Mouse (Mus musculus) testis, adult 2 months (tissue): Measurements from ENCODE around the gene Tcte1. TPM values are rescaled to one million over a fixed set of nuclear protein-coding genes. Genes with fewer than 3 reads are reported as not detected.

Experiments used
- H3K27ac ChIP-seq: fragments of 200-500 bp; 2 replicates; pipeline ENCODE4 v1.5.1; 2012; ENCODE audit warnings: low read depth, low read length; ENCODE audit not compliant: control insufficient read depth, insufficient read depth
- H3K27me3 ChIP-seq: fragments of 200-500 bp; 2 replicates; pipeline ENCODE4 v1.6.1; 2012; ENCODE audit warnings: mild to moderate bottlenecking, low read length, moderate library complexity; ENCODE audit not compliant: control insufficient read depth, insufficient read depth
- H3K36me3 ChIP-seq: fragments of 200-500 bp; 2 replicates; pipeline ENCODE4 v1.6.1; 2012; ENCODE audit warnings: mild to moderate bottlenecking, low read length; ENCODE audit not compliant: control insufficient read depth, insufficient read depth
- H3K4me1 ChIP-seq: fragments of 200-500 bp; 2 replicates; pipeline ENCODE4 v1.6.1; 2012; ENCODE audit warnings: low read length; ENCODE audit not compliant: control insufficient read depth, insufficient read depth
- H3K4me3 ChIP-seq: fragments of 200-500 bp; 2 replicates; pipeline ENCODE4 v1.5.1; 2012; ENCODE audit warnings: low read depth, mild to moderate bottlenecking, low read length, moderate library complexity, mixed read lengths; ENCODE audit not compliant: control insufficient read depth
- CTCF ChIP-seq: fragments of 200-500 bp; IDR thresholded peaks from 2 replicates; pipeline ENCODE4 v1.5.1; 2012; ENCODE audit warnings: low read depth, mild to moderate bottlenecking, inconsistent platforms, low read length, moderate library complexity; ENCODE audit not compliant: control insufficient read depth, insufficient read depth, insufficient replicate concordance
- POLR2A ChIP-seq: fragments of 200-500 bp; IDR thresholded peaks from 2 replicates; pipeline ENCODE4 v1.6.1; 2012; ENCODE audit warnings: low read depth, mild to moderate bottlenecking, inconsistent platforms, low read length, moderate library complexity; ENCODE audit not compliant: control insufficient read depth
- polyA plus RNA-seq: library from polyadenylated mRNA; depleted of rRNA; stranded (reverse); fragments of >200 nt; gene quantifications from 2 replicates; pipeline ENCODE4 v1.2.3, GENCODE M21; 2012; rRNA removed

Tcte1 gene
- polyA plus RNA-seq = 261 and 281 TPM in 2 replicates

GRCm38 (mm10) chr17:45523263-45523662 is at the start of gene Tcte1:
Gene Tcte1 (plus strand): TSS chr17:45523434.
- Histone ChIP-seq H3K4me1 (peaks cover 34% of the 10 kb centered on the region), H3K36me3 (peaks cover 2% of the 10 kb centered on the region), H3K4me3 (peak within 1 kb of the TSS; percentile 95), H3K27me3 (no peaks in the 10 kb centered on the region), H3K27ac (peak within 1 kb of the TSS; percentile 90)
- TF ChIP-seq CTCF (no peak), POLR2A (peak; percentile 69)

DNA sequence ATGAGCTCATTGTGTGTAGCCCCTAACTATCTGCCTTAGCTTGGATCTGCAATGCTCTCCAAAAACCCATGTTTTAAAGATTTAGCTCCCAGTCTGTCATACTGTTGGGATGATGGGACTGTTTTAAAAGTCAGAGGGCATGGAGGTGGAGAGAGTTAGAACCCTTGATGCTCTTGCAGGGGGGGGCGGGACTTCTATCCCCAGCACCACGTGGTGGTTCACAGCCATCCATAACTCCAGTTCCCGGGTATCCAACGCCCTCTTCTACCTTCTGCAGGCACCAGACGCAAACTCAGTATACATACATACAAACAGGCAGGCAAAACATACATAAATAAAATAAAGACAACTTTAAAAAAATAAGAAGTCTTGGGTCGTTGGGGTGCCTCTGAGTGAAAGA is 49.6 kb upstream of the Tcte1 start:
- Histone ChIP-seq H3K27me3 (no peaks in the 10 kb centered on the region), H3K4me3 (peak overlapping the region; percentile 58; the same call in 1 of the 2 replicates), H3K4me1 (peaks cover 11% of the 10 kb centered on the region), H3K27ac (no peak overlapping the region), H3K36me3 (no peaks in the 10 kb centered on the region; the same call in 1 of the 2 replicates)
- TF ChIP-seq POLR2A (no peak), CTCF (no peak)

DNA sequence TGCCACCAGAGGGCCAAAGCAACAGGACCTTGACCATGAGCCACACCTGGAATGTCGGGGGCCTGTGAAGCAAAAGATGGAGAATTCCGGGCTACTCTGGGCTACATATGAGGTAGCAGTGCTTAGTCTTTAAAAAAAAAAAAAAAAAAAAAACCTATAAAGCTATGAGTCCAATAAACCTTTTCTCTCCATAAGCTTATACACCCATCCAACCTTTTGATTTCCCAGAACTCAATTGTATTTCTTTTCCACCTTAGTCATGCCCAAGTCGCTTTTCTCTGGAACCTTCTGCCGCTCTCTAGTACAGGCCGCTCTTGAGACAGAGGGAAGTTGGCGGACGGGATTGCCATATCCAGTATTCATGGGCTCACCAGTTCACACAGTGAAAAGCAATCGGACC is 49.1 kb upstream of the Tcte1 start:
- H3K27me3 ChIP-seq = no peaks in the 10 kb centered on the region
- TF ChIP-seq CTCF = no peak
- TF ChIP-seq POLR2A = no peak
- peaks cover 11% of the 10 kb centered on the region for H3K4me1 ChIP-seq
- H3K27ac ChIP-seq = peak overlapping the region; percentile 75
- H3K36me3 ChIP-seq = no peaks in the 10 kb centered on the region; the same call in 1 of the 2 replicates
- H3K4me3 ChIP-seq = peak overlapping the region; percentile 86

DNA sequence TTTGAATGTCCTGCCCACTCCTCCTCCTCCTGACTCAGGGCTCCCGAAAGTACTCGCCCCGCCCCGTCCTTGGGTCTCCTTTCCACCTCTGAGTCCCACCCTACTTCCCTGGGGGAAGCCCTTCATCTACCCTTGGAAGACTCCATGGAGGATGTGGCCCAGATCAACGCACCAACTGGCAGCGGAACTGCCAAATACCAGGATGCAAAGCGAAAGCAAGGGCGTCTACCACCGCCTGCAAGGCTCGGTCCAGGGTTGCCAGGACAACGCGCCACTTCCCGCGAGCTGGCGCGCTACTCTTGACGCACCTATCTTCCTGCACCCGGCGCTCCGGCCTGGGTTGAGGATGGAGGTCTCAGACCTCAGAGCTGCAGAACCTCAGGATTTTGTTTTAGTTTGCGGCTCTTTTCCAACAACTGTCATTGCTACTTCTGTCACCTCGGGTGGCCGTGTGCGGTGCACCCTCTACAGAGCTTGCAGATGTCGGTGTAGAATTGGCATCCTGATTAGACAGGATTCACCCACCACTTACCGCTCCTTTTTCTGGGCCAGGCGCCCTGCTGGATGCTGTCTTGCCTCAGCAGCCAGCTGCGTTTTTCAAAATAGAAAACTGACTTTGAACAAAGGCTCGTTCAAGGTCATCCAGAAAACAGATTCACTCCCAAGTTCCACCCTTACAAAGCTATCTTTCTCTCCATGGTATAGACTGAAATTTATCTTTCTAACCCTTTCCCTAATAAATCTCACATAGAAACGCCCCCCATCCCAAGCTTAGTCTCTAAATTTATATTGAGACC is 48.4 kb upstream of the Tcte1 start, which contains the start of gene Spats1:
Spats1 (minus strand) TSS at position 747 of the 797 bp plus-strand sequence.
- no peaks in the 10 kb centered on the region; the same call in 1 of the 2 replicates for H3K36me3 ChIP-seq
- TF ChIP-seq POLR2A (peak; percentile 90), CTCF (no peak)
- peak within 1 kb of the TSS; percentile 75 for H3K27ac ChIP-seq
- peak within 1 kb of the TSS; percentile 86 for H3K4me3 ChIP-seq
- H3K27me3 ChIP-seq = no peaks in the 10 kb centered on the region
- H3K4me1 ChIP-seq = peaks cover 11% of the 10 kb centered on the region

- H3K4me1 ChIP-seq = peaks cover 11% of the 10 kb centered on the region
- no peaks in the 10 kb centered on the region for H3K27me3 ChIP-seq
- H3K4me3 ChIP-seq = no peak overlapping the region
- no peak overlapping the region for H3K27ac ChIP-seq
- no peaks in the 10 kb centered on the region; the same call in 1 of the 2 replicates for H3K36me3 ChIP-seq
- TF ChIP-seq POLR2A (no peak), CTCF (peak; percentile 98)
Observed at GRCm38 (mm10) chr17:45478234-45478825, 44.9 kb upstream of the Tcte1 start.

- TF ChIP-seq CTCF (no peak), POLR2A (no peak)
- H3K36me3 ChIP-seq = no peaks in the 10 kb centered on the region
- H3K27ac ChIP-seq = no peak overlapping the region
- H3K27me3 ChIP-seq = no peaks in the 10 kb centered on the region
- no peaks in the 10 kb centered on the region for H3K4me1 ChIP-seq
- H3K4me3 ChIP-seq = no peak overlapping the region
Observed at GRCm38 (mm10) chr17:45480429-45480828, 42.8 kb upstream of the Tcte1 start.

DNA sequence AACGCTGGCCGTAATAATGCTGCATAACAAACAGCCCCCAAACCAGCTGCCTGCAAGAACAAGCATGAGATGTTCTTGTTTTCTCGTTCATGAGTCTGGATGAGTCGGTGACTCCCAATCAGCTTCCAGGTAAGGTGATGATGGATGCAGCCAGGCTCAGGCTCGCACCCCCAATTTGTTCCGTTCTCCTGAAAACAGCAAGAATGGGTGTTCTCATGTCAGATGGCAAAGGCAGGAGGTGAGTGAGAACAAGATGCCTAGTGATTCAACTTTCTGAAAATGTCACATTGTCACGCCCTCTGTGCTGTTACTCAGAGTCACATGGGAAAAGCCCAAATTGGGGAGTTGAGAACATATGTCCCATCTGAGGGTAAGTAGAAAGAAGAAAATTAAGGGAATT is 37.7 kb upstream of the Tcte1 start:
- H3K4me1 ChIP-seq = no peaks in the 10 kb centered on the region
- H3K36me3 ChIP-seq = no peaks in the 10 kb centered on the region
- TF ChIP-seq CTCF (no peak), POLR2A (no peak)
- H3K4me3 ChIP-seq = no peak overlapping the region
- no peaks in the 10 kb centered on the region for H3K27me3 ChIP-seq
- H3K27ac ChIP-seq = no peak overlapping the region
